In genomic region chr11:101172434-101172815, GRCm38 (mm10) we compare ENCODE assay signal across 8 mouse cellular contexts. TPM values are rescaled to one million over a fixed set of nuclear protein-coding genes. Genes with fewer than 3 reads are reported as not detected.
DNase-seq lines count a peak whose midpoint lies in the region; ATAC-seq and TF ChIP-seq lines count a peak whose summit lies in the region.

No protein-coding gene starts in this region.

- peaks cover 5% of the 10 kb centered on the region; the same call in 1 of the 2 replicates for H3K36me3 ChIP-seq in forebrain, embryonic 14.5 days (ENCODE audit: control insufficient read depth, insufficient read depth, low read length)
- H3K36me3 ChIP-seq in liver, embryonic 16.5 days (ENCODE audit: control insufficient read depth, insufficient read depth) = no peaks in the 10 kb centered on the region

- TF ChIP-seq CTCF in gastrocnemius, adult 2 months (IDR thresholded peaks at IDR 0.05) = no peak

- intact Hi-C loops in gastrocnemius, adult 2 months (cut with DNase I) = loop anchor here (2.0 to 5.0 kb wide), 2 partner anchors 54 to 190 kb away; partner anchors contain the start of genes Retreg3 and Tubg1

- ATAC-seq in forebrain, embryonic 14.5 days = no peak
- no peak for ATAC-seq in liver, embryonic 16.5 days (ENCODE audit: low read depth)
- no peak for ATAC-seq in monocyte, adult 5-6 weeks (replicated peaks; ENCODE audit: insufficient number of reproducible peaks, low FRiP score, low TSS enrichment, poor library complexity, severe bottlenecking)

- 18% methylated on average over 5 of the region's 5 CpGs for WGBS in forebrain, embryonic 14.5 days
- WGBS in liver, embryonic 16.5 days (ENCODE audit: insufficient replicate concordance) = 4% methylated on average over 5 of the region's 5 CpGs

- peak overlapping the region; percentile 79 for H3K4me2 ChIP-seq in forebrain, embryonic 14.5 days (ENCODE audit: low read length)
- peak overlapping the region; percentile 65 for H3K4me2 ChIP-seq in liver, embryonic 16.5 days (ENCODE audit: low read depth, low read length)

- peaks cover 62% of the 10 kb centered on the region for H3K27me3 ChIP-seq in forebrain, embryonic 14.5 days (replicated peaks; ENCODE audit: control insufficient read depth, insufficient read depth, low read length)
- H3K27me3 ChIP-seq in liver, embryonic 16.5 days (ENCODE audit: control insufficient read depth, insufficient read depth, low read depth, low read length) = peaks cover 99% of the 10 kb centered on the region

- peak overlapping the region; percentile 32; the same call in 1 of the 2 replicates for H3K9ac ChIP-seq in forebrain, embryonic 14.5 days (ENCODE audit: low read length)
- H3K9ac ChIP-seq in liver, embryonic 16.5 days (ENCODE audit: low read depth, low read length) = no peak overlapping the region; the same call in 1 of the 2 replicates

- H3K27ac ChIP-seq in gastrocnemius, adult 2 months = peak overlapping the region; percentile 93
- peak overlapping the region; percentile 55 for H3K27ac ChIP-seq in forebrain, embryonic 14.5 days (ENCODE audit: low read depth, low read length)
- H3K27ac ChIP-seq in liver, embryonic 16.5 days (ENCODE audit: low read length) = peak overlapping the region; percentile 54

- no peaks in the 10 kb centered on the region for H3K9me3 ChIP-seq in forebrain, embryonic 14.5 days (replicated peaks; ENCODE audit: control insufficient read depth, low read length)
- H3K9me3 ChIP-seq in liver, embryonic 16.5 days (replicated peaks; ENCODE audit: control insufficient read depth, low read length) = no peaks in the 10 kb centered on the region

- H3K4me1 ChIP-seq in forebrain, embryonic 14.5 days (ENCODE audit: control insufficient read depth, insufficient read depth, low read length) = peaks cover 36% of the 10 kb centered on the region
- peaks cover 30% of the 10 kb centered on the region for H3K4me1 ChIP-seq in liver, embryonic 16.5 days (ENCODE audit: control insufficient read depth, low read depth, low read length)

- DNase-seq in gastrocnemius, adult 2 months = no peak
- no peak for DNase-seq in gastrocnemius, postnatal 25 days
- DNase-seq in 3T3-L1 (ENCODE audit: low read depth, low spot score) = peak; percentile 64
- no peak for DNase-seq in forebrain, embryonic 14.5 days (ENCODE audit: low spot score)
- no peak for DNase-seq in frontal cortex, adult 2 months (ENCODE audit: extremely low spot score in 1 of 2, low spot score in 1 of 2)
- DNase-seq in left cerebral cortex, adult 11 months (ENCODE audit: low spot score) = no peak

- peak overlapping the region; percentile 89 for H3K4me3 ChIP-seq in gastrocnemius, adult 2 months
- peak overlapping the region; percentile 73 for H3K4me3 ChIP-seq in forebrain, embryonic 14.5 days (ENCODE audit: low read depth, low read length)
- H3K4me3 ChIP-seq in liver, embryonic 16.5 days (ENCODE audit: low read depth, low read length) = peak overlapping the region; percentile 55

RNA-seq across cellular contexts. Expression of gene Plekhh3, which starts 1.3 kb away (rescaled TPM):
- 10 to 100 TPM; 20.7 to 35.3 TPM for total RNA-seq in gastrocnemius, adult 2 months (2021)
- 10 to 100 TPM; 18.4 to 24.0 TPM for total RNA-seq in gastrocnemius, postnatal 25 days (2021)
- 4.6 and 5.5 TPM in 2 replicates for polyA plus RNA-seq in forebrain, embryonic 14.5 days (2014; fragmentation: Nextera tagmentation; extraction: Ambion mirVana)
- polyA plus RNA-seq in liver, embryonic 16.5 days (2015; fragmentation: Nextera tagmentation; extraction: Ambion mirVana) = 1.1 and 1.7 TPM in 2 replicates
- polyA plus RNA-seq in frontal cortex, adult 2 months (2012; rRNA removed) = 15.8 and 17.9 TPM in 2 replicates
- 2.2 to 6.3 TPM (median 4.0 TPM) in 3 replicates for total RNA-seq in monocyte, adult 5-6 weeks (2017)

RNA-seq across cellular contexts. Expression of gene Cntnap1, which starts 2.1 kb away (rescaled TPM):
- 1 to 10 TPM; 1.2 to 1.6 TPM for total RNA-seq in gastrocnemius, adult 2 months (2021)
- 1 to 10 TPM in 1 of 2 experiments, under 1 TPM in 1; 0.99 to 2.2 TPM for total RNA-seq in gastrocnemius, postnatal 25 days (2021)
- polyA plus RNA-seq in forebrain, embryonic 14.5 days (2014; fragmentation: Nextera tagmentation; extraction: Ambion mirVana) = 0.39 and 0.48 TPM in 2 replicates
- polyA plus RNA-seq in liver, embryonic 16.5 days (2015; fragmentation: Nextera tagmentation; extraction: Ambion mirVana) = 0.11 and 0.17 TPM in 2 replicates
- 65.8 TPM in 2 replicates for polyA plus RNA-seq in frontal cortex, adult 2 months (2012; rRNA removed)
- total RNA-seq in monocyte, adult 5-6 weeks (2017) = 0.21 to 0.95 TPM (median 0.68 TPM) in 3 replicates

RNA-seq across cellular contexts. Expression of gene Ccr10, which starts 2.8 kb away (rescaled TPM):
- not detected for total RNA-seq in gastrocnemius, adult 2 months (2021)
- total RNA-seq in gastrocnemius, postnatal 25 days (2021) = not detected
- polyA plus RNA-seq in forebrain, embryonic 14.5 days (2014; fragmentation: Nextera tagmentation; extraction: Ambion mirVana) = 0.10 TPM in 1 of 2 replicates, not detected in the other
- polyA plus RNA-seq in liver, embryonic 16.5 days (2015; fragmentation: Nextera tagmentation; extraction: Ambion mirVana) = 0.05 and 0.08 TPM in 2 replicates
- 0.36 and 0.42 TPM in 2 replicates for polyA plus RNA-seq in frontal cortex, adult 2 months (2012; rRNA removed)
- total RNA-seq in monocyte, adult 5-6 weeks (2017) = 0.38 TPM in 1 of 3 replicates, not detected in the others

RNA-seq across cellular contexts. Expression of gene Tubg2, which starts 16.7 kb away (rescaled TPM):
- total RNA-seq in gastrocnemius, adult 2 months (2021) = 1 to 10 TPM; 2.4 to 3.6 TPM
- 1 to 10 TPM; 2.7 to 2.8 TPM for total RNA-seq in gastrocnemius, postnatal 25 days (2021)
- 27.4 and 31.9 TPM in 2 replicates for polyA plus RNA-seq in forebrain, embryonic 14.5 days (2014; fragmentation: Nextera tagmentation; extraction: Ambion mirVana)
- 0.05 and 0.09 TPM in 2 replicates for polyA plus RNA-seq in liver, embryonic 16.5 days (2015; fragmentation: Nextera tagmentation; extraction: Ambion mirVana)
- 56.4 and 58.0 TPM in 2 replicates for polyA plus RNA-seq in frontal cortex, adult 2 months (2012; rRNA removed)
- total RNA-seq in monocyte, adult 5-6 weeks (2017) = not detected in 3 replicates

RNA-seq across cellular contexts. Expression of gene Tubg1, which starts 52.7 kb away (rescaled TPM):
- total RNA-seq in gastrocnemius, adult 2 months (2021) = 10 to 100 TPM; 22.0 to 30.2 TPM
- total RNA-seq in gastrocnemius, postnatal 25 days (2021) = 10 to 100 TPM; 22.8 to 23.4 TPM
- polyA plus RNA-seq in forebrain, embryonic 14.5 days (2014; fragmentation: Nextera tagmentation; extraction: Ambion mirVana) = 84.9 and 87.8 TPM in 2 replicates
- polyA plus RNA-seq in liver, embryonic 16.5 days (2015; fragmentation: Nextera tagmentation; extraction: Ambion mirVana) = 34.3 and 36.6 TPM in 2 replicates
- polyA plus RNA-seq in frontal cortex, adult 2 months (2012; rRNA removed) = 21.5 and 24.7 TPM in 2 replicates
- 8.2 to 25.6 TPM (median 11.0 TPM) in 3 replicates for total RNA-seq in monocyte, adult 5-6 weeks (2017)
